Mouse (Mus musculus) erythroblast, embryonic 14.5 days (primary cell): ENCODE results near the gene Flot1.

Experiments
- GATA1 ChIP-seq: IDR thresholded peaks from 2 replicates; pipeline ENCODE4 v1.6.1; 2012; ENCODE audit warnings: low read length, inconsistent platforms, mixed read lengths
- TAL1 ChIP-seq: IDR thresholded peaks from 3 replicates; pipeline ENCODE4 v1.6.1; 2012; ENCODE audit warnings: low read length, inconsistent platforms, mixed read lengths

GRCm38 (mm10) chr17:35836178-35836965, 13.3 kb downstream of the Flot1 start:
- TF ChIP-seq GATA1 (no peak; the same call in 1 of the 2 replicates), TAL1 (no peak)
